Mouse (Mus musculus) lung, embryonic 14.5 days (tissue): ENCODE measurements around the gene Padi6. TPM values are rescaled to one million over a fixed set of nuclear protein-coding genes. Genes with fewer than 3 reads are reported as not detected.

Experiments used
- ATAC-seq: fragments of 200-750 bp; cut with Nextera tagmentation; 2 replicates; pipeline ENCODE4 v1.8.0; 2017; ENCODE audit warnings: mild to moderate bottlenecking, moderate TSS enrichment, moderate library complexity; ENCODE audit not compliant: insufficient read depth
- DNase-seq: peaks from one replicate; pipeline ENCODE4 v3.0.0-alpha.2; 2015
- H3K27ac ChIP-seq: fragments of 300-500 bp; sonication (generic); 2 replicates; pipeline ENCODE4 v1.5.1; 2014; ENCODE audit warnings: low read depth, mild to moderate bottlenecking, moderate library complexity
- H3K27me3 ChIP-seq: fragments of 300-500 bp; sonication (generic); 2 replicates; pipeline ENCODE4 v1.6.1; 2014; ENCODE audit warnings: low read length, control low read depth; ENCODE audit not compliant: insufficient read depth
- H3K36me3 ChIP-seq: fragments of 300-500 bp; sonication (generic); 2 replicates; pipeline ENCODE4 v1.6.1; 2014; ENCODE audit warnings: control low read depth; ENCODE audit not compliant: insufficient read depth
- H3K4me1 ChIP-seq: fragments of 300-500 bp; sonication (generic); 2 replicates; pipeline ENCODE4 v1.6.1; 2014; ENCODE audit warnings: antibody characterized with exemption, control low read depth; ENCODE audit not compliant: insufficient read depth
- H3K4me2 ChIP-seq: fragments of 300-500 bp; sonication (generic); 2 replicates; pipeline ENCODE4 v1.6.1; 2014; ENCODE audit warnings: mild to moderate bottlenecking
- H3K4me3 ChIP-seq: fragments of 300-500 bp; sonication (generic); 2 replicates; pipeline ENCODE4 v1.5.1; 2014; ENCODE audit warnings: low read depth, low read length
- H3K9ac ChIP-seq: fragments of 300-500 bp; sonication (generic); 2 replicates; pipeline ENCODE4 v1.6.1; 2014
- H3K9me3 ChIP-seq: fragments of 300-500 bp; sonication (generic); 2 replicates; pipeline ENCODE4 v1.6.1; 2016; ENCODE audit warnings: low read depth, low read length, control low read depth
- CTCF ChIP-seq: IDR thresholded peaks from 2 replicates; pipeline ENCODE4 v1.5.1; 2016; ENCODE audit warnings: antibody characterized with exemption, low read depth
- WGBS: fragments of 180-500 bp; shearing (Covaris S2); extraction: QIAGEN DNeasy Blood & Tissue Kit; methylation state at CpG from one replicate; pipeline ENCODE4 v1.1.7; 2014; 5-methylcytosine and 5-hydroxymethylcytosine counted together
- polyA plus RNA-seq: library from polyadenylated mRNA; unstranded; fragments of >200 nt; fragmentation: Nextera tagmentation; extraction: Ambion mirVana; gene quantifications from 2 replicates; pipeline ENCODE4 v1.2.1, GENCODE M21; 2014

Gene Padi6
- polyA plus RNA-seq, 1 experiment from 2014 or later: not detected

DNA sequence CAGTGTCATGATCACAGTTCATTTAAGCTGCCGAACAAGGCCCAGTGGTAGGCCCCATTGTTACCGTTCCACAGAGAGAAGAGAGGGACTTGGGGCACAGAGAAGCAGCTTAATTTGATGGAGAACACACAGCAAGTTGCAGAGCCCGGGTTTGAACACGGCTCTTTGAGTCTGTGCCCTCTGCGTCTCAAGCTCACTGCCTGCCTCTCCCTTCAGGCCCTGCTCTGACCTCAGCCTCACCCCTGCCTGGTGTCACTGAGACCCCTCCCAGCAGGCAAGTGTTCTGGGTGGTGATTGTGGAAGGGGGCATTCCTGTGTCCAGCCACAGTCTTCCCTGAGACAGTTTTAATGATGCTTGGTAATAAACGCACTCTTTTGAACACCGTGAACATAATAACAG, 47.3 kb downstream of the Padi6 start:
- no peak for TF ChIP-seq CTCF
- no peak for ATAC-seq
- 0 out of 2 replicates have a peak, but pooled peaks cover 8% of the 10 kb centered on the region for H3K4me1 ChIP-seq
- no peak overlapping the region for H3K4me3 ChIP-seq
- H3K4me2 ChIP-seq: no peak overlapping the region
- WGBS: 71% methylated on average over 7 of the region's 7 CpGs
- 0 out of 2 replicates have a peak, but pooled peaks cover 5% of the 10 kb centered on the region for H3K27me3 ChIP-seq
- H3K9ac ChIP-seq: no peak overlapping the region
- no peak overlapping the region for H3K27ac ChIP-seq
- no peaks in the 10 kb centered on the region for H3K36me3 ChIP-seq
- DNase-seq: no peak
- no peaks in the 10 kb centered on the region for H3K9me3 ChIP-seq

DNA sequence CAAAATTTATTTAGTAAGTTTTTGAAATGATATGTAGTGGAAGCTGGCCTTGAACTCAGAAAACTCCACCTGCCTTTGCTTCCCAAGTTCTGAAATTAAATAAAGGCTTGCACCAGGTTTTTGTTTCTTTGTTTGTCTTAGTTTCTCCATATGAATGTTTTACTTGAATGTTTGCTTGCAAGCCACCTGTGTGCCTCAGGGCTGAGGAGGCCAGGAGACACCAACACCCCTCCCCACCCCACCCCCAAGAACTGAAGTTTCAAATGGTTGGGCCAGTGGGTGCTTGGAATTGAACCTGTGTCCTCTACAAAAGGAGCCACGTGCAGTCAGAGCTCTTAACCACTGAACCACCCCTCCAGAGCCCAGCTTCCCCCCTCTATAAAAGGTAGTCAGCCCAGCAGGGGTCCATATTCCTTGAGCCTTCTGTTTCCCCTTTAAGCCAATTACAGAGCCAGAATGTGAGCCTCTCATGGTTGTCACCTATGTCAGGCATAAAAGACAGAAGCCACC, 47.8 kb downstream of the Padi6 start:
- Histone ChIP-seq H3K36me3 (no peaks in the 10 kb centered on the region), H3K9me3 (no peaks in the 10 kb centered on the region), H3K4me3 (no peak overlapping the region), H3K27me3 (0 out of 2 replicates have a peak, but pooled peaks cover 5% of the 10 kb centered on the region), H3K4me1 (0 out of 2 replicates have a peak, but pooled peaks cover 4% of the 10 kb centered on the region), H3K27ac (no peak overlapping the region), H3K4me2 (no peak overlapping the region), H3K9ac (no peak overlapping the region)
- DNase-seq (no peak), ATAC-seq (no peak)
- no peak for TF ChIP-seq CTCF
- 50% methylated on average over 1 of the region's 1 CpGs for WGBS

DNA sequence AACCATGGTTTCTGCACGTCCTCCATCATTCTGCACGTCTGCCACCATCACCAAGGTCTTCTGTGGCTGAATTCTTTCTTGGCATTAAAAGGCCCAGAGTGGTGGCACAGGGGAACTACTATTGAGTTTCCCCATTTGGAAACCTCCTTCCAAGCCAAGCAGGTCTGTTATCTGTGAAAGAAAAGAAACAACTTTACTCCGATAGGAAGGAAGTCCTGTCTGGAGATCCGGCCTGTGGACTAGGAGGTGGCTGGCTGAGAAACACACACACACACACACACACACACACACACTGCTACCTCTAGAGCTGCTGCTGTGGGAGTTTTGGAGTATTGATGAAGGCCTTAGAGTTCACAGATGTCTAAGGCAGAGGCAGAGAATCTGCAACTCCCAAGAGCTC, 48.9 kb downstream of the Padi6 start:
- WGBS: 46% methylated on average over 4 of the region's 4 CpGs

DNA sequence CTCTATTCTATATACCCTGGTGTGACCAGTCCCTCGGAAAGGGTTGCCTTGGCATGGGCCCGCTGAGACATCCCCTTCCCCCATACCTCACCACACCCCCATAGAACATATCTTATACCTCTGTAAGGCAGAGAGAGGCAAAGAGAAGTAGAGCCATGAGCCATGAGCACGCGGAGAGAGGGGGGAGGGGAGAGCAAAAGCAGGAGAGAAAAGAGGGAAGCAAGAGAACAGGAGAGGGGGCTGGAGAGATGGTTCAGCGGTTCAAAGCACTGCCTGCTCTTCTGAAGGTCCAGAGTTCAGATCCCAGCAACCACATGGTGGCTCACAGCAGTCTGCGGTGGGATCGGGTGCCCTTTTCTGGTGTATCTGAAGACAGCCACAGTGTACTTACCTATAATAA, 51.0 kb downstream of the Padi6 start:
- DNase-seq (no peak), ATAC-seq (no peak)
- H3K4me3 ChIP-seq: no peak overlapping the region
- WGBS: 74% methylated on average over 7 of the region's 7 CpGs
- H3K36me3 ChIP-seq: no peaks in the 10 kb centered on the region
- no peak overlapping the region for H3K27ac ChIP-seq
- no peak for TF ChIP-seq CTCF
- H3K4me1 ChIP-seq: no peaks in the 10 kb centered on the region
- no peak overlapping the region for H3K9ac ChIP-seq
- no peaks in the 10 kb centered on the region for H3K27me3 ChIP-seq
- no peaks in the 10 kb centered on the region for H3K9me3 ChIP-seq
- no peak overlapping the region for H3K4me2 ChIP-seq

More for the DNA sequence above, 48.9 kb downstream of the Padi6 start:
- Histone ChIP-seq H3K4me2 (no peak overlapping the region), H3K4me1 (no peaks in the 10 kb centered on the region), H3K27ac (no peak overlapping the region), H3K9me3 (no peaks in the 10 kb centered on the region), H3K27me3 (no peaks in the 10 kb centered on the region), H3K36me3 (no peaks in the 10 kb centered on the region), H3K4me3 (no peak overlapping the region), H3K9ac (no peak overlapping the region)
- DNase-seq (no peak), ATAC-seq (no peak)
- no peak for TF ChIP-seq CTCF

DNA sequence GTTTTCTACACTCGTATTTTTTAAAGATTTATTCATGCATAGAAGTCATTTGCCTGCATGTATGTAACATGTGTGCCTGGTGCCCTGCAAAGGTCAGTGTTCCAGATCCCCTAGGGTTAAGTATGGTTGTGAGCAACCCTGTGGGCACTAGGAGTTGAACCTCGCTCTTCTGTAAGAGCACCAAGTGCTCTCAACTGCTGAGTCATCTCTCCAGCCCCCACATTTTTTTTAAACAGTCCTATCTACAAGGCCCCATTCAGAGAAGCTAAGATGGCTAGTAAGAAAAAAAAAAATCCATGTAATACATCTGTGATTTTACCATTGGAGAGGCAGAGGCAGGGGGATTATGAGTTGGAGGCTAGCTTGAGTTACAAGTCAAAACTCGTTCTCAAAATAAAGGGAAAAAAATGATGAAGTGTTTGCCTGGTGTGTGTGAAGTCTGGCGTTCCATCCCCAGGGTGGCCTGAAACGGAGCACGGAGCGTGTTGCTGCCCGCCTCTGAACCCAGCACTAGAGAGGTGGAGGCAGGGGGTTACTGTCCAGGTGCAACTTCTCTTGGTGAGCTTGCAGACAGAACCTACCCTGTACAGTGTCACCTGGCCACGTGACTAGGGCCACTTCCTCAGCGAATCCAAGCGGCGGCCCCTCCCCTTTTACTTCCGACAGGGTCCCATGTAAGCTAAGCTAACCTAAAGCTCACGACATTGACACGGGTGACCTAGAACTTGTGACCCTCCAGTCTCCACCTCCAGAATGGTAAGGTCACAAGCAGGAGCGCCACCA, 52.4 kb downstream of the Padi6 start:
- ATAC-seq: 0 out of 2 replicates have a peak, but pooled peaks have one; percentile 31

DNA sequence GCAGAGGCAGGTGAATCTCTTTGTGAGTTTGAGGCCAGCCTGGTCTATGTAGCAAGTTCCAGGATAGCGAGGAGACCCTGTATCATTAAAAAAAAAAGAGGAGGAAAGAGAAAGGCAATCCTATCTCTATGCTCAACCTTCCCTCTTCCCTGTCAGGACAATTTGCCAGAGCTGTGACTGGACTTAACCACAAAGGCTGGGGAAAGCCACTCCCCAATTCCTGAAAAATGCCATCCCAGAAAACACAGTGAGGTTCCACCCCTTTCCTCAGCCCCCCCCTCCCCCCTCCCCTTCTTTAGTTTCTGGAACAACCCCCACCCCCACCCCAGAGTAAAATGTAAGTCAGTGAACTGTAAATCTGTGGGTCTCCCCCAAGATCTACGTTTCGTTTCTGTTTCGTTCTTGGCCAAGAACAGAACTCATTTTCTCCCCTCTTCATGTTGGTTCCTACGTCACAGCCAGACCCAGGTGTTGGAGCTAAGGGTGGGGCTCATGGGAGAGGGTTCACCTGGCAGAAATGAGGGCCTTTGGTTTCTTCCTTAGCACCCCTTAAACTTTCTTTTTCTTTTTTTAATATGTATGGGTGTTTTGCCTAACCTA, 53.5 kb downstream of the Padi6 start:
- H3K27ac ChIP-seq: no peak overlapping the region
- no peak overlapping the region for H3K9ac ChIP-seq
- H3K4me2 ChIP-seq: no peak overlapping the region
- peaks cover 7% of the 10 kb centered on the region for H3K4me1 ChIP-seq
- no peaks in the 10 kb centered on the region for H3K36me3 ChIP-seq
- no peaks in the 10 kb centered on the region for H3K27me3 ChIP-seq
- no peak for TF ChIP-seq CTCF
- no peak for ATAC-seq
- WGBS: 74% methylated on average over 5 of the region's 5 CpGs
- H3K9me3 ChIP-seq: no peaks in the 10 kb centered on the region
- H3K4me3 ChIP-seq: no peak overlapping the region
- DNase-seq: no peak

More for the DNA sequence above, 52.4 kb downstream of the Padi6 start:
- H3K27me3 ChIP-seq: no peaks in the 10 kb centered on the region
- no peak overlapping the region for H3K27ac ChIP-seq
- no peak overlapping the region for H3K4me2 ChIP-seq
- H3K36me3 ChIP-seq: no peaks in the 10 kb centered on the region
- no peak for TF ChIP-seq CTCF
- no peak for DNase-seq
- 51% methylated on average over 16 of the region's 16 CpGs for WGBS
- H3K9me3 ChIP-seq: no peaks in the 10 kb centered on the region
- no peak overlapping the region for H3K9ac ChIP-seq
- H3K4me3 ChIP-seq: no peak overlapping the region
- peaks cover 1% of the 10 kb centered on the region; the same call in 1 of the 2 replicates for H3K4me1 ChIP-seq
